Mouse (Mus musculus): ENCODE measurements around the gene Gm20509.

GRCm38 (mm10) chr9:73157968-73158367 lies 55.7 kb downstream of the Gm20509 start:
- TF ChIP-seq CTCF (IDR thresholded peaks at IDR 0.05; ENCODE audit: extremely low read depth, insufficient read length, insufficient replicate concordance, low read depth, low read length): no peak
- no peak for TF ChIP-seq POLR2A (IDR thresholded peaks at IDR 0.05; ENCODE audit: low read depth, low read length)
